Mouse (Mus musculus) adrenal gland, postnatal 25 days (tissue): ENCODE data around the gene Hspa8. TPM values are rescaled to one million over a fixed set of nuclear protein-coding genes. Genes with fewer than 3 reads are reported as not detected.

Experiments
- DNase-seq: peaks from one replicate; pipeline ENCODE4 v3.0.0; 2021; ENCODE audit warnings: mixed read lengths
- total RNA-seq: library from RNA; stranded (reverse); gene quantifications from 2 replicates; pipeline ENCODE4 v1.2.3, GENCODE M21; 2021

The Hspa8 gene
- total RNA-seq, 1 experiment from 2014 or later, result 1,395 TPM

DNA sequence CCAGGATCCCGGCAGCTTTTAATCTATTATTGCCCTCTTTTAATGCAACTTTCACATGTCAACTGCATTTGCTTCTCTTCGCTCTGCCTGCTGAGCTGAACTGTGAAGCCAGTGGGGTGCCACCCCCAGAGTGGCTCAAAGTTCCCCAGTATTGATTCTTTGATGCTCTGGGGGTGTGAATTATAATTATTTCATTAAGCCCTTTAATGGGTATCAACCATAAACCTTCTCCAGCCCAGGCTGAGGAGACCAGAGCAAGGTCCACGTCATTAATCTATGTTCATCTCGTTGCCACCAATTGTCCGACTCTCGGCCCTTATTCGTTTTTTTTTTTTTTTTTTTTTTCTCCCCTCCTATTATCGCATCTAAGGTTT lies 8.1 kb downstream of the Hspa8 start:
- no peak for DNase-seq

GRCm38 (mm10) chr9:40811860-40812259 lies 11.1 kb downstream of the Hspa8 start:
- DNase-seq, result no peak

DNA sequence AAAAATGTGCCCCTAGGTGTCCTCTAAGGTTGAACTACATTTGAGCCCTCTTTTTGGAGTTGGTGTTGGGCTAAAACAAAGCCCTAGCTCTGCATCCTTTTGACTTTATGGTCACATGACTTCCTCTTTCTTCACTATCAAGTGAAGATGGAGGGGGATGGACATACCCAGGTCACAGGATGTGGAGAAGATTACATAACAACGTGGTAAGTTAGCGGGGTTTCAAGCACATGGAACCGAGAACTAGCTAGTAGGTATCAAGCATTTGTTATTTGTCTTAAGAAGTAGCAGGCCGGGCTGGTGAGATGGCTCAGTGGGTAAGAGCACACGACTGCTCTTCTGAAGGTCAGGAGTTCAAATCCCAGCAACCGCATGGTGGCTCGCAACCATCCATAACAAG lies 13.3 kb downstream of the Hspa8 start:
- DNase-seq, result no peak

- no peak for DNase-seq
Observed at GRCm38 (mm10) chr9:40817325-40818028, 16.7 kb downstream of the Hspa8 start.

DNA sequence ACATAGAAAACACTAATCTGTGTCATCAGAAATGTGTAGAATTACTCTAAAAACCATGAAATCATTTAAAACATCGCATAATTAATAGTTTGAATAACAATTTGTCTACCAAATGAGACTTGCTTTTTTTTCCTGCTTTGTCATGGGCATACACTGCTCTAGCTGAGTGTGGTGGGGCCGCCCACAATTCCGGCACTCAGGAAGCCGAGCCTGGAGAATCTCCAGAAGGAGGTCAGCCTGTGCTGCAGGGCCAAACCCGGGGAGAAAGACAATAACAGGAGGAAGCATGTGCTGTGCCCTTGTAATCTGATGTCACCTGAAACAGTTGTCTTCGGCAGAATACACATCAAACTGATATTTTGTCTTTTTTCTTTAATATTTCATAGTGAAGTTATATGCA lies 24.8 kb downstream of the Hspa8 start:
- no peak for DNase-seq

DNA sequence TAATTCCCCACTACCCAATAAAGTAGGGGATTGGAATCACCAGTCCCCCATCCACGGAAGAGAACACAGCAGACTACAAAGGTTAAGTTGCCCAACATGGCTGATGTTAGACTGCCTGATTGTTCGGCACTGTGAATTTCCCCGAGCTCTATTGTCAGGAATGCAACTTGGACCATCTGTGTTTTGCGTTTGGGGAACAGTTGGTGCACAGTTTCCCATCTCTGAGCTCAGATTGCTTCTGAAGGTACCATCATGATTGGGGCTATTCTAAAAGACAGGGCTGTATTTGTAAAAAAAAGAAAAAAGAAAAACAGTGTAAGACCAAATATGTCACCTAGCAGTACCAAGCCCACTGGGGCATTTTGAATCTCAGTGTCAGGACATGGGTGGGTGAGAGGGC lies 26.6 kb downstream of the Hspa8 start:
- no peak for DNase-seq

GRCm38 (mm10) chr9:40834569-40834968 lies 33.8 kb downstream of the Hspa8 start:
- peak; percentile 84 for DNase-seq

DNA sequence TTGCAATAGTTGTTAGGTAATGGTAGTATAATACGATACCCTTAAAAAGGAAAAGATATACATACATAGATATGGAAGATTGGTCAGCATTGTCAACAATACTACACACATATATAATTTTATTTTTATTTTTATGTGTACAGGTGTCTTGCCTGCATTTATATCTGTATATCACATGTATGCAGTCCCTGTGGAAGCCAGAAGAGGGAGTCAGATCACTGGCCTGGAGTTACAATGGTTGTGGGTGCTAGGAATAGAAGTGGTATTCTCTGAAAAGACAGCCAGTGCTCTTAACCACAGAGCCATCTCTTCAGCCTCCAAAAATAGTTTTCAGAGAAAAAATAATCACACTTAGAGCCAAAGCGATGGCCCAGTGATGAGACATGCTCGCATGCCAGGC lies 35.9 kb downstream of the Hspa8 start:
- no peak for DNase-seq

- DNase-seq, result no peak
Observed at GRCm38 (mm10) chr9:40839662-40840061, 38.9 kb downstream of the Hspa8 start.

GRCm38 (mm10) chr9:40851515-40851914 lies 50.7 kb downstream of the Hspa8 start:
- no peak for DNase-seq

- DNase-seq, result no peak
Observed at GRCm38 (mm10) chr9:40858461-40859160, 57.8 kb downstream of the Hspa8 start.

GRCm38 (mm10) chr9:40859196-40859595 lies 58.4 kb downstream of the Hspa8 start:
- no peak for DNase-seq

Other genes starting within 250 kb of the Hspa8 start
- gene Gm21915, start 130.4 kb upstream of the Hspa8 start, total RNA-seq, result not detected in 2 replicates
- 2.8 and 5.9 TPM in 2 replicates for gene Clmp, start 115.0 kb upstream of the Hspa8 start, total RNA-seq
- not detected in 2 replicates for gene Bsx, start 73.1 kb downstream of the Hspa8 start, total RNA-seq
- 0.18 TPM in 1 of 2 replicates, not detected in the other for gene Jhy, start 163.1 kb downstream of the Hspa8 start, total RNA-seq
- 0.15 TPM in 1 of 2 replicates, not detected in the other for gene Crtam, start 203.6 kb downstream of the Hspa8 start, total RNA-seq